Mouse (Mus musculus) CH12.LX (cell line): ENCODE measurements around the gene Acss2. TPM values are rescaled to one million over a fixed set of nuclear protein-coding genes. Genes with fewer than 3 reads are reported as not detected.

Source experiments
- DNase-seq: peaks from one replicate; pipeline ENCODE4 v3.0.0-alpha.2; 2013; ENCODE audit errors: extremely low read depth
- H3K27ac ChIP-seq: 2 replicates; pipeline ENCODE4 v1.5.1; 2012; ENCODE audit warnings: low read depth, mild to moderate bottlenecking, control low read depth, moderate library complexity; ENCODE audit not compliant: insufficient read depth
- H3K27me3 ChIP-seq: replicated peaks from 2 replicates; pipeline ENCODE3; 2012; ENCODE audit warnings: inconsistent platforms
- H3K36me3 ChIP-seq, 2 experiments: replicated peaks in 1 of 2; 2 replicates each; pipeline versions ENCODE3 to v1.6.1; 2012; ENCODE audit warnings: inconsistent platforms in 1 of 2, low read length in 1 of 2, mild to moderate bottlenecking in 1 of 2, mixed read lengths in 1 of 2, moderate library complexity in 1 of 2; ENCODE audit not compliant: control insufficient read depth in 1 of 2, insufficient read depth in 1 of 2
- H3K4me1 ChIP-seq, 2 experiments: 2 replicates each; pipeline ENCODE4 v1.6.1; 2012; ENCODE audit warnings: inconsistent platforms in 1 of 2, moderate library complexity in 1 of 2; ENCODE audit not compliant: insufficient read depth in 2 of 2, control insufficient read depth in 1 of 2
- H3K4me2 ChIP-seq: 2 replicates; pipeline ENCODE4 v1.6.1; 2012; ENCODE audit warnings: low read depth, mild to moderate bottlenecking, control low read depth; ENCODE audit not compliant: poor library complexity, insufficient read depth, severe bottlenecking
- H3K4me3 ChIP-seq, 3 experiments: fragments of 150-350 bp in 1 of 3; sonication (generic) in 1 of 3; replicated peaks in 1 of 3; 2 replicates each; pipeline versions ENCODE3 to v1.5.1; 2011 to 2012; ENCODE audit warnings: low read depth in 2 of 3, low read length in 2 of 3, mild to moderate bottlenecking in 2 of 3, moderate library complexity in 2 of 3, control low read depth in 1 of 3, improper control_type of control experiment in 1 of 3, inconsistent platforms in 1 of 3, mixed read lengths in 1 of 3; ENCODE audit not compliant: poor library complexity in 1 of 3
- H3K79me2 ChIP-seq: replicated peaks from 2 replicates; pipeline ENCODE4 v1.6.1; 2012; ENCODE audit warnings: mild to moderate bottlenecking, moderate library complexity; ENCODE audit not compliant: control insufficient read depth, poor library complexity, insufficient read depth, severe bottlenecking; ENCODE audit errors: extremely low read depth
- H3K9ac ChIP-seq: 2 replicates; pipeline ENCODE4 v1.6.1; 2012; ENCODE audit warnings: low read depth, mild to moderate bottlenecking, control low read depth, moderate library complexity; ENCODE audit not compliant: insufficient read depth
- H3K9me3 ChIP-seq: replicated peaks from 2 replicates; pipeline ENCODE3; 2012; ENCODE audit warnings: low read length, inconsistent platforms, mixed read lengths
- BHLHE40 ChIP-seq: IDR thresholded peaks from 2 replicates; pipeline ENCODE4 v1.6.1; 2011; ENCODE audit warnings: mild to moderate bottlenecking, low read depth, low read length, improper control_type of control experiment
- CHD1 ChIP-seq: IDR thresholded peaks from 2 replicates; pipeline ENCODE4 v1.6.1; 2012; ENCODE audit warnings: low read depth, low read length, improper control_type of control experiment, inconsistent platforms
- CHD2 ChIP-seq: IDR thresholded peaks from 2 replicates; pipeline ENCODE4 v1.6.1; 2011; ENCODE audit warnings: low read length, improper control_type of control experiment
- CTCF ChIP-seq, 2 experiments: IDR thresholded peaks in 1 of 2; conservative IDR thresholded peaks in 1 of 2; 2 replicates each; pipeline ENCODE4 v1.5.1; 2011 to 2012; ENCODE audit warnings: low read depth in 2 of 2, low read length in 2 of 2, improper control_type of control experiment in 1 of 2, inconsistent platforms in 1 of 2, mild to moderate bottlenecking in 1 of 2, moderate library complexity in 1 of 2
- E2F4 ChIP-seq: IDR thresholded peaks from 2 replicates; pipeline ENCODE4 v1.6.1; 2011; ENCODE audit warnings: low read depth, low read length, improper control_type of control experiment; ENCODE audit not compliant: insufficient replicate concordance
- ELF1 ChIP-seq: IDR thresholded peaks from 2 replicates; pipeline ENCODE4 v1.6.1; 2014; ENCODE audit warnings: low read depth, mild to moderate bottlenecking, inconsistent platforms, low read length, improper control_type of control experiment
- EP300 ChIP-seq: IDR thresholded peaks from 2 replicates; pipeline ENCODE4 v1.6.1; 2011; ENCODE audit warnings: low read length, improper control_type of control experiment
- ETS1 ChIP-seq: conservative IDR thresholded peaks from 2 replicates; pipeline ENCODE4 v1.6.1; 2012; ENCODE audit warnings: low read depth, mild to moderate bottlenecking, inconsistent platforms, low read length, improper control_type of control experiment, moderate library complexity
- GABPA ChIP-seq: IDR thresholded peaks from 2 replicates; pipeline ENCODE4 v1.6.1; 2012; ENCODE audit warnings: low read depth, low read length, improper control_type of control experiment, inconsistent platforms; ENCODE audit not compliant: insufficient replicate concordance
- HCFC1 ChIP-seq: IDR thresholded peaks from 2 replicates; pipeline ENCODE4 v1.6.1; 2012; ENCODE audit warnings: low read depth, mild to moderate bottlenecking, inconsistent platforms, low read length, improper control_type of control experiment
- JUND ChIP-seq: conservative IDR thresholded peaks from 2 replicates; pipeline ENCODE4 v1.6.1; 2011; ENCODE audit warnings: low read depth, low read length, improper control_type of control experiment
- KAT2A ChIP-seq: IDR thresholded peaks from 2 replicates; pipeline ENCODE4 v1.6.1; 2012; ENCODE audit warnings: low read length, improper control_type of control experiment, inconsistent platforms; ENCODE audit not compliant: insufficient replicate concordance
- MAFK ChIP-seq: IDR thresholded peaks from 2 replicates; pipeline ENCODE4 v1.6.1; 2011; ENCODE audit warnings: low read length, improper control_type of control experiment; ENCODE audit not compliant: insufficient replicate concordance
- MAX ChIP-seq: IDR thresholded peaks from 2 replicates; pipeline ENCODE4 v1.6.1; 2011; ENCODE audit warnings: low read length, improper control_type of control experiment
- MAZ ChIP-seq: IDR thresholded peaks from 2 replicates; pipeline ENCODE4 v1.6.1; 2012; ENCODE audit warnings: low read depth, mild to moderate bottlenecking, inconsistent platforms, low read length, improper control_type of control experiment, moderate library complexity
- MEF2A ChIP-seq: IDR thresholded peaks from 2 replicates; pipeline ENCODE4 v1.6.1; 2014; ENCODE audit warnings: low read depth, mild to moderate bottlenecking, inconsistent platforms, low read length, improper control_type of control experiment, borderline replicate concordance
- MXI1 ChIP-seq: IDR thresholded peaks from 2 replicates; pipeline ENCODE4 v1.6.1; 2011; ENCODE audit warnings: mild to moderate bottlenecking, low read depth, low read length, improper control_type of control experiment
- MYC ChIP-seq: IDR thresholded peaks from 2 replicates; pipeline ENCODE4 v1.6.1; 2011; ENCODE audit warnings: low read depth, mild to moderate bottlenecking, improper control_type of control experiment, low read length
- NELFE ChIP-seq: IDR thresholded peaks from 2 replicates; pipeline ENCODE4 v1.6.1; 2011; ENCODE audit warnings: low read depth, low read length, improper control_type of control experiment
- NRF1 ChIP-seq: IDR thresholded peaks from 2 replicates; pipeline ENCODE4 v1.6.1; 2014; ENCODE audit warnings: low read depth, mild to moderate bottlenecking, inconsistent platforms, low read length, improper control_type of control experiment, moderate library complexity
- PAX5 ChIP-seq: IDR thresholded peaks from 2 replicates; pipeline ENCODE4 v1.6.1; 2012; ENCODE audit warnings: low read length, inconsistent platforms, mixed read lengths
- POLR2A ChIP-seq: IDR thresholded peaks from 2 replicates; pipeline ENCODE4 v1.6.1; 2011; ENCODE audit warnings: low read depth, mild to moderate bottlenecking, improper control_type of control experiment, low read length
- POLR2AphosphoS2 ChIP-seq: IDR thresholded peaks from 2 replicates; pipeline ENCODE4 v1.6.1; 2011; ENCODE audit warnings: low read depth, low read length, improper control_type of control experiment
- RAD21 ChIP-seq: IDR thresholded peaks from 2 replicates; pipeline ENCODE4 v1.6.1; 2011; ENCODE audit warnings: low read depth, mild to moderate bottlenecking, low read length, improper control_type of control experiment, moderate library complexity
- RCOR1 ChIP-seq: conservative IDR thresholded peaks from 2 replicates; pipeline ENCODE4 v1.6.1; 2012; ENCODE audit warnings: low read depth, mild to moderate bottlenecking, inconsistent platforms, low read length, improper control_type of control experiment
- SIN3A ChIP-seq: IDR thresholded peaks from 2 replicates; pipeline ENCODE4 v1.6.1; 2012; ENCODE audit warnings: low read length, improper control_type of control experiment, inconsistent platforms
- TCF12 ChIP-seq: IDR thresholded peaks from 2 replicates; pipeline ENCODE4 v1.6.1; 2014; ENCODE audit warnings: low read depth, mild to moderate bottlenecking, inconsistent platforms, low read length, improper control_type of control experiment
- UBTF ChIP-seq: IDR thresholded peaks from 2 replicates; pipeline ENCODE4 v1.6.1; 2012; ENCODE audit warnings: low read depth, mild to moderate bottlenecking, inconsistent platforms, low read length, improper control_type of control experiment, moderate library complexity
- ZC3H11A ChIP-seq: IDR thresholded peaks from 2 replicates; pipeline ENCODE4 v1.6.1; 2012; ENCODE audit warnings: low read depth, mild to moderate bottlenecking, inconsistent platforms, low read length, improper control_type of control experiment
- ZNF384 ChIP-seq: IDR thresholded peaks from 2 replicates; pipeline ENCODE4 v1.6.1; 2012; ENCODE audit warnings: low read depth, low read length, improper control_type of control experiment, inconsistent platforms
- dilution Hi-C: fragments of 300-500 bp; cut with MboI; formaldehyde crosslinking; loops from 2 replicates; pipeline ENCODE4 v1.14.3; 2020; ENCODE audit warnings: low sequenced_read_pairs; ENCODE audit not compliant: extremely low pct_unique_long_range_greater_than_20kb, extremely low pct_ligation_motif_present
- in situ Hi-C: fragments of 300-500 bp; cut with MboI; formaldehyde crosslinking; loops from 3 replicates; pipeline ENCODE4 v1.14.3; 2019; ENCODE audit warnings: low sequenced_read_pairs, low pct_ligation_motif_present, low pct_unique_long_range_greater_than_20kb, mixed read lengths
- polyA plus RNA-seq: library from polyadenylated mRNA; unstranded; fragments of >175 nt; gene quantifications from 2 replicates; pipeline ENCODE4 v1.2.1, GENCODE M21; 2012; ENCODE audit warnings: low read depth; ENCODE audit not compliant: insufficient read length
- total RNA-seq, 2 experiments: library from RNA; depleted of rRNA; stranded (reverse); fragments of 300-350 nt in 1 of 2; fragments of >200 nt in 1 of 2; gene quantifications; 2 replicates each; pipeline ENCODE4 v1.2.3; 2012 to 2014

The Acss2 gene
- total and polyA plus RNA-seq, 3 experiments = 3.4 to 11.0 (median 10.0) TPM

- in situ Hi-C loops (loop anchor here (5.0 kb wide), 1 partner anchor 74 kb away; the partner anchor contains the start of genes Acss2 and Ggt7), dilution Hi-C loops (no loop called here)
- no peak for TF ChIP-seq MEF2A
- peak; percentile 63 for TF ChIP-seq BHLHE40
- no peak for TF ChIP-seq MAZ
- TF ChIP-seq GABPA = no peak
- Histone ChIP-seq H3K27ac (no peak overlapping the region), H3K4me3 (peak overlapping the region; percentile 63 to 87 (median 74)), H3K4me2 (peak overlapping the region; percentile 82), H3K36me3 (peaks cover 0 to 10% of the 10 kb centered on the region in 2 experiments), H3K79me2 (no peaks in the 10 kb centered on the region), H3K27me3 (peaks cover 25% of the 10 kb centered on the region), H3K9ac (peak overlapping the region; percentile 78), H3K4me1 (peaks cover 8 to 13% of the 10 kb centered on the region in 2 experiments), H3K9me3 (no peaks in the 10 kb centered on the region)
- peak; percentile 6 for DNase-seq
Observed at GRCm38 (mm10) chr2:155591676-155592075, 73.9 kb downstream of the Acss2 start.

GRCm38 (mm10) chr2:155592137-155592853 is 74.5 kb downstream of the Acss2 start, which contains the start of gene Gss:
Gss (minus strand) TSS chr2:155592810.
- H3K4me2 ChIP-seq = peak within 1 kb of the TSS; percentile 82
- DNase-seq = peak; percentile 93
- H3K9ac ChIP-seq = peak within 1 kb of the TSS; percentile 78
- no peaks in the 10 kb centered on the region for H3K9me3 ChIP-seq
- no peak within 1 kb of the TSS for H3K27ac ChIP-seq
- H3K4me1 ChIP-seq = peaks cover 8 to 13% of the 10 kb centered on the region in 2 experiments
- dilution Hi-C loops (no loop called here), in situ Hi-C loops (loop anchor here (5.0 kb wide), 1 partner anchor 75 kb away; the partner anchor contains the start of genes Acss2 and Ggt7)
- H3K79me2 ChIP-seq = no peaks in the 10 kb centered on the region
- peaks cover 0 to 6% of the 10 kb centered on the region in 2 experiments for H3K36me3 ChIP-seq
- H3K4me3 ChIP-seq = peak within 1 kb of the TSS; percentile 63 to 87 (median 74)
- H3K27me3 ChIP-seq = peaks cover 30% of the 10 kb centered on the region
- TF ChIP-seq MXI1 (peak; percentile 84), CTCF (conservative IDR thresholded peaks at IDR 0.05 in 1 of 2, IDR thresholded peaks at IDR 0.05 in 1 of 2; ENCODE audit: low read depth in 2 of 2, low read length in 2 of 2) (no peak), TCF12 (peak; percentile 76; the same call in 1 of the 2 replicates), ZC3H11A (no peak), BHLHE40 (peak; percentile 53), NELFE (peak; percentile 84), ELF1 (peak; percentile 73), E2F4 (no peak), POLR2AphosphoS2 (no peak; the same call in 1 of the 2 replicates), KAT2A (0 out of 2 replicates have a peak, but pooled peaks have one; percentile 61), MYC (peak; percentile 6; the same call in 1 of the 2 replicates), EP300 (no peak), PAX5 (no peak), RAD21 (no peak), MAFK (no peak), GABPA (no peak; the same call in 1 of the 2 replicates), CHD2 (no peak), NRF1 (peak; percentile 97), ETS1 (peak; percentile 54; the same call in 1 of the 2 replicates), HCFC1 (peak; percentile 81), MAZ (peak; percentile 99), ZNF384 (no peak), SIN3A (peak; percentile 88; the same call in 1 of the 2 replicates), POLR2A (peak; percentile 81), CHD1 (no peak), MAX (peak; percentile 74), RCOR1 (peak; percentile 40; the same call in 1 of the 2 replicates), MEF2A (peak; percentile 76; the same call in 1 of the 2 replicates), UBTF (no peak), JUND (no peak)
